Mouse (Mus musculus) C2C12 (cell line): ENCODE results near the gene Phf24. TPM values are rescaled to one million over a fixed set of nuclear protein-coding genes. Genes with fewer than 3 reads are reported as not detected.

Experiments used
- H3K27me3 ChIP-seq: one replicate; pipeline ENCODE4 v1.6.1; 2011; ENCODE audit not compliant: control insufficient read depth, insufficient read depth, insufficient read length
- H3K36me3 ChIP-seq: one replicate; pipeline ENCODE4 v1.6.1; 2011; ENCODE audit not compliant: control insufficient read depth, insufficient read depth
- H3K4me3 ChIP-seq: one replicate; pipeline ENCODE4 v1.5.1; 2011; ENCODE audit warnings: mild to moderate bottlenecking, control low read depth; ENCODE audit not compliant: poor library complexity, insufficient read depth, severe bottlenecking
- H3K79me2 ChIP-seq: one replicate; pipeline ENCODE4 v1.6.1; 2011; ENCODE audit not compliant: control insufficient read depth, insufficient read depth
- H3K79me3 ChIP-seq: one replicate; pipeline ENCODE4 v1.6.1; 2011; ENCODE audit warnings: low read depth, control low read depth
- H3ac ChIP-seq: one replicate; pipeline ENCODE3; 2011; ENCODE audit warnings: low read depth; ENCODE audit not compliant: control insufficient read depth, insufficient read length
- CEBPB ChIP-seq: IDR thresholded peaks from one replicate; pipeline ENCODE4 v1.6.1; 2011; ENCODE audit warnings: low read depth, mild to moderate bottlenecking, control low read depth, moderate library complexity
- CTCF ChIP-seq: IDR thresholded peaks from one replicate; pipeline ENCODE4 v1.5.1; 2011; ENCODE audit not compliant: control insufficient read depth, insufficient read depth, insufficient read length
- FOSL1 ChIP-seq: IDR thresholded peaks from one replicate; pipeline ENCODE4 v1.8.0; 2011; ENCODE audit warnings: mild to moderate bottlenecking, low read length; ENCODE audit not compliant: poor library complexity, insufficient read depth, severe bottlenecking
- MAX ChIP-seq: IDR thresholded peaks from one replicate; pipeline ENCODE4 v1.6.1; 2011; ENCODE audit warnings: mild to moderate bottlenecking, control low read depth
- MYOD1 ChIP-seq: IDR thresholded peaks from one replicate; pipeline ENCODE4 v1.6.1; 2011; ENCODE audit warnings: low read depth; ENCODE audit not compliant: control insufficient read depth, insufficient read length
- MYOG ChIP-seq: IDR thresholded peaks from one replicate; pipeline ENCODE4 v1.6.1; 2011; ENCODE audit not compliant: control insufficient read depth, insufficient read length; ENCODE audit errors: extremely low read depth
- USF1 ChIP-seq: IDR thresholded peaks from one replicate; pipeline ENCODE4 v1.6.1; 2011; ENCODE audit warnings: low read depth, mild to moderate bottlenecking, control low read depth, moderate library complexity
- polyA plus RNA-seq: library from polyadenylated mRNA; unstranded; fragments of >200 nt; fragmentation: generic; extraction: Trizol; gene quantifications from one replicate; pipeline ENCODE4 v1.2.1, GENCODE M21; 2012; ENCODE audit warnings: missing spikeins

Phf24 gene
- polyA plus RNA-seq, 1 experiment = not detected

DNA sequence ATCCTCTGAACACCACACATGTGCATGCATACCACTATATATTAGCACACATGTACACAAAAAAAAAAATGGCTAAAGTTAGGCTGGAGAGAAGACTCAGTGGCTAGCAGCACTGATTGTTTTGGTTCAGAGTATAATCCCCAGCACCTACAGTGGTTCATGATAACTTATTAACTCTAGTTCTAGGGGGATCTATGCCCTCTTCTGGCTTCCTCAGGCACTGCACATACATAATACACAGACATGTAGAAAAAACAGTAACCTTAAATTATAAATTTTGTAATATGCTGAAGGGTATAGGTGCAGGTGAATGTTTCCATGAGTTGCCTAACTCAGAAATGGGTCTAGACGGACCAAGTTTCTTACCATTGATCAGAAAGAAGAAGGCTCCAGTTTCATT, 71.8 kb downstream of the Phf24 start:
- peaks cover 97% of the 10 kb centered on the region for H3K36me3 ChIP-seq
- no peaks in the 10 kb centered on the region for H3K27me3 ChIP-seq
- TF ChIP-seq MAX (no peak), CTCF (no peak), FOSL1 (no peak), CEBPB (no peak), MYOD1 (no peak), USF1 (no peak), MYOG (no peak)
- H3K79me2 ChIP-seq = peaks cover 41% of the 10 kb centered on the region
- no peak overlapping the region for H3K4me3 ChIP-seq
- H3ac ChIP-seq = no peak overlapping the region
- H3K79me3 ChIP-seq = peaks cover 19% of the 10 kb centered on the region

Other genes starting within 250 kb of the Phf24 start
- gene 4930578G10Rik, start 181.1 kb upstream of the Phf24 start, polyA plus RNA-seq = not detected
- not detected for gene Ccl19, start 160.1 kb upstream of the Phf24 start, polyA plus RNA-seq
- gene Ccl21a, start 142.7 kb upstream of the Phf24 start, polyA plus RNA-seq = not detected
- gene Fam205a1, start 62.8 kb upstream of the Phf24 start, polyA plus RNA-seq = not detected
- gene Gm12394, start 59.9 kb upstream of the Phf24 start, polyA plus RNA-seq = not detected
- not detected for gene Fam205c, start 42.4 kb upstream of the Phf24 start, polyA plus RNA-seq
- gene Dnajb5, start 33.2 kb downstream of the Phf24 start, polyA plus RNA-seq = 5.3 TPM
- 0.48 TPM for gene 1700022I11Rik, start 52.9 kb downstream of the Phf24 start, polyA plus RNA-seq
- 319 TPM for gene Vcp, start 83.8 kb downstream of the Phf24 start, polyA plus RNA-seq
- 3.2 TPM for gene Fancg, start 93.8 kb downstream of the Phf24 start, polyA plus RNA-seq
- gene Pigo, start 109.2 kb downstream of the Phf24 start, polyA plus RNA-seq = 4.9 TPM
- 133 TPM for gene Stoml2, start 115.0 kb downstream of the Phf24 start, polyA plus RNA-seq
- 4.8 TPM for gene Fam214b, start 129.6 kb downstream of the Phf24 start, polyA plus RNA-seq
- 0.08 TPM for gene Unc13b, start 142.3 kb downstream of the Phf24 start, polyA plus RNA-seq